Mouse (Mus musculus) hindbrain, embryonic 12.5 days (tissue): ENCODE data around the gene Slc35f6. TPM values are rescaled to one million over a fixed set of nuclear protein-coding genes. Genes with fewer than 3 reads are reported as not detected.

Source experiments
- ATAC-seq: fragments of 200-750 bp; cut with Nextera tagmentation; 2 replicates; pipeline ENCODE4 v1.8.0; 2017; ENCODE audit warnings: moderate TSS enrichment; ENCODE audit not compliant: low FRiP score
- H3K27ac ChIP-seq: fragments of 300-500 bp; sonication (generic); 2 replicates; pipeline ENCODE4 v1.5.1; 2016; ENCODE audit warnings: mild to moderate bottlenecking
- H3K27me3 ChIP-seq: fragments of 300-500 bp; sonication (generic); 2 replicates; pipeline ENCODE4 v1.6.1; 2016; ENCODE audit warnings: mild to moderate bottlenecking
- H3K36me3 ChIP-seq: fragments of 300-500 bp; sonication (generic); 2 replicates; pipeline ENCODE4 v1.6.1; 2016; ENCODE audit warnings: mild to moderate bottlenecking
- H3K4me1 ChIP-seq: fragments of 300-500 bp; sonication (generic); 2 replicates; pipeline ENCODE4 v1.6.1; 2016
- H3K4me2 ChIP-seq: fragments of 300-500 bp; sonication (generic); replicated peaks from 2 replicates; pipeline ENCODE4 v1.6.1; 2016; ENCODE audit warnings: mild to moderate bottlenecking
- H3K4me3 ChIP-seq: fragments of 300-500 bp; sonication (generic); 2 replicates; pipeline ENCODE4 v1.5.1; 2016; ENCODE audit warnings: mild to moderate bottlenecking
- H3K9ac ChIP-seq: fragments of 300-500 bp; sonication (generic); 2 replicates; pipeline ENCODE4 v1.6.1; 2016; ENCODE audit warnings: mild to moderate bottlenecking, moderate library complexity
- H3K9me3 ChIP-seq: fragments of 300-500 bp; sonication (generic); replicated peaks from 2 replicates; pipeline ENCODE4 v1.6.1; 2016; ENCODE audit warnings: mild to moderate bottlenecking
- WGBS: fragments of 180-500 bp; shearing (Covaris S2); methylation state at CpG from one replicate; pipeline ENCODE4 v1.1.7; 2016; 5-methylcytosine and 5-hydroxymethylcytosine counted together
- polyA plus RNA-seq: library from polyadenylated mRNA; unstranded; fragments of >200 nt; fragmentation: Nextera tagmentation; extraction: Ambion mirVana; gene quantifications from 2 replicates; pipeline ENCODE4 v1.2.1, GENCODE M21; 2016

Gene Slc35f6
- polyA plus RNA-seq, 1 experiment from 2014 or later, result 28.2 TPM

DNA sequence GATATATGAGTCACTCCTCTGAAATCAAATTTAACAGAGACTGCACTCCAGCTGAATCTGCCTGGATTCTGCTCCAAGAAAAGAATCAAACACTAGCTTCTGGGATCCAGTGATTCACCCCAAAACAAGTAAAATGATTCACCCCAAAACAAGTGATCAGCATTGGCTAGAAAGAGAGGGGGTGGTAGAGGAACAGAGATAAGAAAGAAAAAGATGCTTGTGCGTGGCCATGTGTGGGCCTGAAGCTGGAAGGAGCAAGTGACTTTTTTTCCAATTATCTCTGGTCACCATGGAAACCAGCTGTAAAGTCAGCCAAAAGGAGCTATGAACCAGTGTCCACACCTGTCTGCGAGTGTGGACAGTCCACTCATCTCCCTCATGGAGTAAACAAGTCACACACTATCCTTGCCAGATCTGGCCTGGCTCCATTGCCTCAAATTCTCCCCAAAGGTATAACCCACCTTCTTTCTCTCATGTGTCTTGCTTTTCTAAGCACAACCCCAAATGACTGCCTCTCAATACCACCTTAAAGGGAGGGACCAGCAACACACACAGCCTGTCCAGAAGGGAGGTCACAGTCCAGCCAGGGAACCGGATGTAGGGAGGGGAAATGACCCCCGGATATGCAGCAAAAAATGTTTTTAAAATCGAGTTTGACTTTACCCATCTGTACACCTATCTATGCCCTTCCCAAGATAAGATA, 4.1 kb upstream of the Slc35f6 start:
- no peak for ATAC-seq
- no peak overlapping the region for H3K9ac ChIP-seq
- 71% methylated on average over 5 of the region's 5 CpGs for WGBS

DNA sequence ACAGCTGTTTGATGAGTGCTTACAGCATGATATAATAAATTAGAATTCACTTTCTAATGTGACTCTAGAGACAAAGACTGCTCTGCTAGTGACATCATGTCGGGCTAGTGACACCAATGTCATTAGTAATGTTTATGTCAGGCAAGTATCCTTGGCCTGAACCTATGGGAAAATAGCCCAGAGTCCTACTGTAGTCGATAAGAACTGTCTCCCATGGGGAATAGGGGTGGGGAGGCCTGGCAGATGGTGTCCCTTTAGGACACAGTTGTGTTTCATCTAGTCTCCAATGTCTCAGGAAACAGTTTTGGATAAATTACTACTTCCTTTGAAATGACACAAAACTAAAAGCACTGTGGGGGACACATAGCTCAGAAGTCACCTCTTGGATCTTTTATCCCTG, 1.7 kb upstream of the Slc35f6 start:
- WGBS, result 70% methylated on average over 2 of the region's 2 CpGs
- Histone ChIP-seq H3K4me1 (peaks cover 21% of the 10 kb centered on the region), H3K4me2 (no peak overlapping the region), H3K36me3 (no peaks in the 10 kb centered on the region), H3K27ac (no peak overlapping the region), H3K9me3 (no peaks in the 10 kb centered on the region), H3K27me3 (no peaks in the 10 kb centered on the region), H3K9ac (no peak overlapping the region), H3K4me3 (no peak overlapping the region)
- ATAC-seq, result no peak

More for the DNA sequence above, 4.1 kb upstream of the Slc35f6 start:
- Histone ChIP-seq H3K27ac (no peak overlapping the region), H3K27me3 (no peaks in the 10 kb centered on the region), H3K36me3 (no peaks in the 10 kb centered on the region), H3K4me2 (no peak overlapping the region), H3K4me3 (no peak overlapping the region), H3K4me1 (peaks cover 11% of the 10 kb centered on the region), H3K9me3 (no peaks in the 10 kb centered on the region)

DNA sequence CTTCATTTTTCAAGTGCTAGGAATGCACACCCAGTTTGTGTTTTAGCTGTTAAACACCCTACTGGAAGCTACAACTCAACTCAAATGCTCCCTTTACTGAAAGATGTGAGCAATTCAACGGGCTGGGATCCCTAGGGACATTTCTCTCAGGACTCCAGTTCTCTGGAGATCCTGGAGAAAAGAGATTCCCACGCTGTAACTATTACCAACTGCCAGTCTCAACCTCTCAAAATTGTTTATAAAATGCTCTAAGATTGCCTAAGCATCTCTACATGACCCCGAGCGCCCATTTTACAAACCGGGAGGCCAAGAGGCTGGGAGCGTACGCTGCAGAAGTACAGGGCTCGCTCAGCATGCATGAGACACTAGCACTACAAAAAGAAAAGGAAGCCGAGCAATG, 337 bp upstream of the Slc35f6 start:
- ATAC-seq, result no peak; the same call in 1 of the 2 replicates
- Histone ChIP-seq H3K36me3 (0 out of 2 replicates have a peak, but pooled peaks cover 7% of the 10 kb centered on the region), H3K9me3 (no peaks in the 10 kb centered on the region), H3K4me2 (peak overlapping the region; percentile 97), H3K9ac (peak overlapping the region; percentile 84), H3K4me1 (peaks cover 21% of the 10 kb centered on the region), H3K4me3 (peak overlapping the region; percentile 67), H3K27me3 (no peaks in the 10 kb centered on the region), H3K27ac (peak overlapping the region; percentile 70)
- WGBS, result 19% methylated on average over 9 of the region's 9 CpGs

DNA sequence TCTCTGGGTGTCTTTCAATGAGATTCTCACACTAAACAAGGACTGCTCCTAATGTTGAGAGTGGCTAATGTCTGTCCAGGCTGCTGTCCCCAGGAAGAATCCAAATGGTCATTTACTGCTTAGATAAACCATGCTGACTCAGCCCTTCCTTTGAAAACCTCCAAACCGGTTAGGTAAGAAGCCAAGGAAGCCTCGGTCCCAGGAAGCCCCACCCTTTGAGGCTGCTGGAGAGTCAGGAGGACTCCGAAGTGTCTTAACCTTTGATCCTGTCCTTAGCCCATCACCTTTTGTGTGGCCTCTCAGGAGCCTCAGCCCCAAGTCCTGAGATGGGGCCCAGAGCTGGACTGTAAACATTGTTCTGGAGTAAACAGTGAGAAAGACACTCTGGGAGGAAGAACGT, 1.8 kb downstream of the Slc35f6 start:
- Histone ChIP-seq H3K27me3 (no peaks in the 10 kb centered on the region), H3K27ac (no peak overlapping the region), H3K4me3 (no peak overlapping the region), H3K36me3 (peaks cover 15% of the 10 kb centered on the region; the same call in 1 of the 2 replicates), H3K4me2 (peak overlapping the region; percentile 97; the same call in 1 of the 2 replicates), H3K9me3 (no peaks in the 10 kb centered on the region), H3K9ac (no peak overlapping the region), H3K4me1 (peaks cover 21% of the 10 kb centered on the region)
- WGBS, result 75% methylated on average over 4 of the region's 4 CpGs
- ATAC-seq, result no peak

DNA sequence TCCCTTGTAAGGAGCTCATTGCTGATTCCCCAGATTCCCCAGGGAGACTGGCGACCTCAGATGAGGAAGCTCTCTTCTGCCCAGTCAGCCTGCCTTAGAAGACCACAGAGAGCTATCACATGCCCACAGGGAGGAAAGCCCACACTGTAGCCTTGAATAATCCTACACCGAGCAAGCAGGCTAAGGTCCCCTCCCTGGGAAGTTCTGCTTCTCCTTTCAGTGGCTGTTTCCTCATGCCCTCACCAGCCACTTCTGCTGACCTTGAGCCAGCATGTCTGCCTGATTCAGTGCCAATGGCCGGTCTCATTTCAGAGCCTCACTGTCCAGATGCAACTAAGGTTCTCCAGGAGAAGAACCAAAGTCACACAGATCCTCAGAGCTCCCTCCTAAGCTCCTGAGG, 3.0 kb downstream of the Slc35f6 start:
- Histone ChIP-seq H3K9ac (no peak overlapping the region), H3K4me1 (peaks cover 21% of the 10 kb centered on the region), H3K36me3 (peaks cover 27% of the 10 kb centered on the region), H3K27me3 (no peaks in the 10 kb centered on the region), H3K27ac (no peak overlapping the region), H3K9me3 (no peaks in the 10 kb centered on the region), H3K4me2 (no peak overlapping the region), H3K4me3 (no peak overlapping the region)
- 82% methylated on average over 3 of the region's 3 CpGs for WGBS
- ATAC-seq, result no peak

DNA sequence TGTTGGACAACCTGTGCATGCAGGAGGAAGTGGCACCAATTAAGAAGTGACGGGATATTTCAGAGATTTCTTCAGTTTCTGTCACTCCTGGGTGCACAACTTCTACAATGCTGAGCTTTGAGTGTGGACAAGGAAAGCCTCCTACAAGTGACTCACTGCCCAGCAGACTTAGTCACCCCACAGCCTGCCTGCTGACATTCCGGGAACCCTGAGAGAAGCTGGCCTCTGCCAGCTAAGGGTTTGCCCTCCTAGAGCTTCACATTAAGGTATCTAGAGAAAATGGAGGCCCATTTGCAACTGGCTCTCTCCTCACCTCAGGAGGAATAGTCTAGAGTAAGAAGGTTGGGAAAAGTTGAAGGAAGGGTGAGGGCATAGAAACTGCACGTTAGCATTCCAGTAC, 3.8 kb downstream of the Slc35f6 start:
- 94% methylated on average over 3 of the region's 3 CpGs for WGBS
- Histone ChIP-seq H3K9me3 (no peaks in the 10 kb centered on the region), H3K4me1 (peaks cover 21% of the 10 kb centered on the region), H3K36me3 (peaks cover 35% of the 10 kb centered on the region), H3K4me2 (no peak overlapping the region), H3K27ac (no peak overlapping the region), H3K4me3 (no peak overlapping the region), H3K9ac (no peak overlapping the region), H3K27me3 (no peaks in the 10 kb centered on the region)
- no peak for ATAC-seq

DNA sequence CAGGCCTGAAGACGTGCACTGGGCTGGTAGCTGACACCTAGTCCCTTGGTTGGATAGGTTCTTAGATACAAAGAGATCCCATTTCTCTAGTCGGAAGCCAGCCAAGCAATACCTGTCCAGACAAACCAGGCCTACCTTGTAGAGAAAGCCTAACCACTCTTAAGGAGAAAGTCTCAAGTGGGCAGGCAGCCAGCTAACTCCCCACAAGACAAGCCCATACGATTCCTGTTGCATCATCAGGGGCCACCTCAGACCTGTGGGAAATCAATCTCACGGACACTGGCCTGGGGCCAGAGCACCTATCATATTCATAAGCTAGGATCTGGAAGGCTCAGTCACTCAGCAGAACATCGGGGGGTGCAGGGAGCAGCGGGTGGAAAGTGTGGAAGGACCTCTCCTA, 5.5 kb downstream of the Slc35f6 start:
- H3K9ac ChIP-seq, result no peak overlapping the region
- 89% methylated on average over 6 of the region's 6 CpGs for WGBS

DNA sequence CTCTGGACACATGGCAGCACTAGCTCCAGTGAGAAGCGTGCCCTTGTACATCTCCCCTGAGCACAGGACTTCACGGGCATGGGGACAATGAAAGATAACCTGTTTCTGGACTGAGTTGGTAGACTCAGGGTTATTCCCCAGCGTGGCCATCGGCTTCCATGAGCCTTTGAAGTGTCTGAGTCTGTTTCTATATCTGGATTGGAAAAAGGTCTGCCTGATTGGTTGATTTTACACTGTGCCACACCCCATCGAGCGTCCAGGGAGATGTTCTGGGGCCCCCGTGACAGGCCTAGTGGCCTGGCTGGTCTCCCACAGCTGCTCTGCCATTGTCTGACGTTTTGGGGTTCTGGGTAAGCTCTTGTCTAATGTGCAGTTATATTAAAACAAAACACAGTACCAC, 7.3 kb downstream of the Slc35f6 start:
- Histone ChIP-seq H3K4me1 (no peaks in the 10 kb centered on the region), H3K9ac (no peak overlapping the region), H3K36me3 (peaks cover 61% of the 10 kb centered on the region), H3K27me3 (no peaks in the 10 kb centered on the region), H3K4me2 (no peak overlapping the region), H3K27ac (no peak overlapping the region), H3K4me3 (no peak overlapping the region), H3K9me3 (no peaks in the 10 kb centered on the region)
- WGBS, result 89% methylated on average over 8 of the region's 8 CpGs
- ATAC-seq, result no peak

More for the DNA sequence above, 5.5 kb downstream of the Slc35f6 start:
- Histone ChIP-seq H3K9me3 (no peaks in the 10 kb centered on the region), H3K4me1 (peaks cover 14% of the 10 kb centered on the region), H3K27me3 (no peaks in the 10 kb centered on the region), H3K27ac (no peak overlapping the region), H3K36me3 (peaks cover 52% of the 10 kb centered on the region), H3K4me3 (no peak overlapping the region), H3K4me2 (no peak overlapping the region)
- no peak for ATAC-seq

DNA sequence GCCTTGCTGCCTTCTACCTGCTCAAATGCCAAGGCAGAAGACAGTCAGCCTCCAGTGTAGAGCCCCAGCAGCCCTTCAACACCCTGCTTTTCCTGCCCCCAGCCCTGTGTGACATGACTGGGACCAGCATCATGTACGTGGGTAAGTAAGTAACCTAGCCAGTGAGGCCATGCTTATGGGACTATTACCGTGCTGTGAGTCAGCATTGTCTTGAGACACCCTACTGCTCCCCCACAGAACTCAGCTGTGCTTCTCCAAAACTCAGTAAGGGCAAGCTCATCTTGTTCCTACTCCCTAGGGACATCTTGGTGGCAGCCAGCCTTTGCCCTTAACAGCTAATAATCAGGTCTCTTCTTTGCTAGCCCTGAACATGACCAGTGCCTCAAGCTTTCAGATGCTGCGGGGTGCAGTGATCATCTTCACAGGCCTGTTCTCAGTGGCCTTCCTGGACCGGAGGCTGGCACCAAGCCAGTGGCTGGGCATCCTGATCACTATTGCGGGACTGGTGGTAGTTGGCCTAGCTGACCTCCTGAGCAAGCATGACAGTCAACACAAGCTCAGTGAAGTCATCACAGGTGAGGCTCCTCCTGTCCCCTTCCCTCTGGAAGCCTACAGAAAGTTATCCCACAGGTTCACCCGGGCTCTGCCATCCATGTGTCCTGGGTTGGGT, 7.9 kb downstream of the Slc35f6 start:
- H3K27me3 ChIP-seq, result no peaks in the 10 kb centered on the region
- WGBS, result 96% methylated on average over 6 of the region's 6 CpGs
- H3K4me2 ChIP-seq, result no peak overlapping the region
- no peak for ATAC-seq
- H3K36me3 ChIP-seq, result peaks cover 61% of the 10 kb centered on the region
- no peaks in the 10 kb centered on the region for H3K9me3 ChIP-seq
- no peak overlapping the region for H3K9ac ChIP-seq
- H3K4me1 ChIP-seq, result no peaks in the 10 kb centered on the region
- H3K27ac ChIP-seq, result no peak overlapping the region
- no peak overlapping the region for H3K4me3 ChIP-seq

DNA sequence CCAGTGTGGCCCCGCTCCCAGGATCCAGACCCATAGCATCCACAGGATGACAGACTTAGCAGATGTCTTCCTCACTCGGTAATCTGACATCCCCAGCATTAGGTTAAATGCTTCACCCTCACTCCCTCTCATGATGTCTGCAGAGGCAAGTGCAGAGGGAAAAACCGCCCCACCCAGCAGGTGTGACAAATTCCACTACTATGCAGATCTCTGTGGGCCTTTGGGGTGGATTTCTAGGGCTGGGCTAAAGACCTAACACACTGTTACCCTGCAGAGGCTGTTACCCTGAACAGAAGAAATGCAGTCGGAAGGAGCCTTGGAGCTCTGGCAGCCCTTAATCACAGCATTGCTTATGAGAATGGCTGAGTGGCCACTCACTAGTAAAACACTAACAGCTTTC, 11.3 kb downstream of the Slc35f6 start:
- ATAC-seq, result no peak
- no peak overlapping the region for H3K4me2 ChIP-seq
- 86% methylated on average over 4 of the region's 4 CpGs for WGBS
- H3K9me3 ChIP-seq, result no peaks in the 10 kb centered on the region
- H3K36me3 ChIP-seq, result peaks cover 49% of the 10 kb centered on the region
- H3K4me1 ChIP-seq, result no peaks in the 10 kb centered on the region
- H3K27ac ChIP-seq, result no peak overlapping the region
- H3K9ac ChIP-seq, result no peak overlapping the region
- H3K4me3 ChIP-seq, result no peak overlapping the region
- H3K27me3 ChIP-seq, result no peaks in the 10 kb centered on the region

DNA sequence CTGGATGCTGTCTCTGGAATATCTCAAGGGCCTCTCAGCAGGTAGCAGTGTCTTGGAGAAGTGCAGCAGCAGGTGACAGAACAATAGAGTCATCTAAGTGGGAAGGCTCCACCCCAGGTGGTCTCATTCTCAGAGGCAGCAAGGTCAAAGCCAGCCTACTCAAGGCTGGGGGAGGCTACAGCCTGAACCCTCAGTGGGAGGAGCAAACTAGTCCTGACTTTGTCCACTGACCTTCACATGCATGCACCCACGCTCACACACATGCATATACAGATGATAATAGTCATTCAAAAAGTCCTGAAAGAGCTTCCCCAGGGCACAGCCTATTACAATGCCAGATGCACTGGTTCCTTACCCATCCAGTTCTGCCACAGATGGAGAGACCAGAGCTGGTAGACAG, 12.5 kb downstream of the Slc35f6 start:
- H3K9me3 ChIP-seq, result no peaks in the 10 kb centered on the region
- H3K4me1 ChIP-seq, result no peaks in the 10 kb centered on the region
- no peaks in the 10 kb centered on the region for H3K27me3 ChIP-seq
- H3K4me3 ChIP-seq, result no peak overlapping the region
- 89% methylated on average over 1 of the region's 1 CpGs for WGBS
- no peak overlapping the region for H3K27ac ChIP-seq
- H3K36me3 ChIP-seq, result peaks cover 38% of the 10 kb centered on the region
- no peak overlapping the region for H3K4me2 ChIP-seq
- no peak for ATAC-seq
- H3K9ac ChIP-seq, result no peak overlapping the region

DNA sequence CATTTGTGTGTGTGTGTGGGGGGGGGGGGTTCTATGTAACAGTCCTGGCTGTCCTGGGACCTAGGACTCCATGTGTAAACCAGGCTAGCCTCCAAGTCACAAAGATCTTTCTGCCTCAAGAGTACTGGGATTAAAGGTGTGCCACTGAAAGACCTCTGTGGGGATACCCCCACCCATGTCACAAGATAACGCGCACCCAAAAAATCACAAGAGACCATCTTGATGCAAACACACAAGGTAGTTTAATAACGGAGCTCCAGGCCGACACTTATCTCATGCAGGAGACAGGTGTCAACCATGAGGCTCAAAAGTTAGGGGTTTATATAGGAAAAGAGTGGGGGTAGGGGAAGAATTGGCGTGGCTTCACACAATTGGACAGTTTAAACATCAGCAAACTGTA, 13.1 kb downstream of the Slc35f6 start:
- no peak for ATAC-seq
- Histone ChIP-seq H3K27ac (no peak overlapping the region), H3K4me1 (no peaks in the 10 kb centered on the region), H3K36me3 (peaks cover 33% of the 10 kb centered on the region), H3K9me3 (no peaks in the 10 kb centered on the region), H3K4me3 (no peak overlapping the region), H3K4me2 (no peak overlapping the region), H3K27me3 (no peaks in the 10 kb centered on the region), H3K9ac (no peak overlapping the region)
- 92% methylated on average over 5 of the region's 5 CpGs for WGBS

DNA sequence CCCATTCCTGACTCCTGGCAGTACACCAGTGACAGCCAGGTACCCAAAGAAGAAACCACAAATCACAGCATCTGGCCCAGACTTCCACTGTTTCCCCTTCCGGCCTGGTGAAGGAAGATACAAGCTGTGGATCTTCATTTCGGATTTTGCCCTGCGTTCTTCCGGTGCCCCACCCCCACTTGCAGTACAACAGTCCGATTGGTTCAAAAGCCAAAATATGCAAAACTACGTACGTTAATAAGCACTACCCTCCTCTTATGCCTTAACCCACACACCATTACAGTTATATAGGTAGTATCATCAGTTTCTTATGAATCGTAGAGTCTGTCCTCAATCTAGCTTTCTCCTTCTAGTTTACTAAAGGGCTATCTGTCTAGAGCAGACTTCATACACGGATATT, 17.6 kb downstream of the Slc35f6 start:
- H3K36me3 ChIP-seq, result peaks cover 10% of the 10 kb centered on the region
- no peak for ATAC-seq
- H3K27me3 ChIP-seq, result no peaks in the 10 kb centered on the region
- no peak overlapping the region for H3K4me3 ChIP-seq
- H3K4me2 ChIP-seq, result no peak overlapping the region
- H3K9me3 ChIP-seq, result no peaks in the 10 kb centered on the region
- peaks cover 16% of the 10 kb centered on the region for H3K4me1 ChIP-seq
- WGBS, result 93% methylated on average over 9 of the region's 9 CpGs
- no peak overlapping the region for H3K27ac ChIP-seq
- H3K9ac ChIP-seq, result no peak overlapping the region
